Mouse (Mus musculus) hindbrain, postnatal 0 days (tissue): ENCODE data around the gene Adprhl2. TPM values are rescaled to one million over a fixed set of nuclear protein-coding genes. Genes with fewer than 3 reads are reported as not detected.

ENCODE experiments used
- ATAC-seq: fragments of 200-750 bp; cut with Nextera tagmentation; 2 replicates; pipeline ENCODE4 v1.8.0; 2017; ENCODE audit warnings: mild to moderate bottlenecking, moderate TSS enrichment, moderate library complexity
- DNase-seq: peaks from one replicate; pipeline ENCODE4 v3.0.0-alpha.2; 2015; ENCODE audit warnings: low spot score
- H3K27ac ChIP-seq: fragments of 300-500 bp; sonication (generic); 2 replicates; pipeline ENCODE4 v1.5.1; 2014; ENCODE audit warnings: mild to moderate bottlenecking
- H3K27me3 ChIP-seq: fragments of 300-500 bp; sonication (generic); 2 replicates; pipeline ENCODE4 v1.6.1; 2014; ENCODE audit warnings: low read length, mixed read lengths; ENCODE audit not compliant: insufficient read depth
- H3K36me3 ChIP-seq: fragments of 300-500 bp; sonication (generic); 2 replicates; pipeline ENCODE4 v1.6.1; 2014; ENCODE audit warnings: low read length, mixed read lengths; ENCODE audit not compliant: insufficient read depth
- H3K4me1 ChIP-seq: fragments of 300-500 bp; sonication (generic); 2 replicates; pipeline ENCODE4 v1.6.1; 2014; ENCODE audit warnings: antibody characterized with exemption, low read length, mixed read lengths; ENCODE audit not compliant: insufficient read depth
- H3K4me2 ChIP-seq: fragments of 300-500 bp; sonication (generic); 2 replicates; pipeline ENCODE4 v1.6.1; 2014; ENCODE audit warnings: low read depth, mild to moderate bottlenecking, low read length, moderate library complexity, mixed read lengths
- H3K4me3 ChIP-seq: fragments of 300-500 bp; sonication (generic); 2 replicates; pipeline ENCODE4 v1.5.1; 2014; ENCODE audit warnings: low read length
- H3K9ac ChIP-seq: fragments of 300-500 bp; sonication (generic); replicated peaks from 2 replicates; pipeline ENCODE4 v1.6.1; 2014; ENCODE audit warnings: mild to moderate bottlenecking, low read length, moderate library complexity, mixed read lengths
- H3K9me3 ChIP-seq: fragments of 300-500 bp; sonication (generic); 2 replicates; pipeline ENCODE4 v1.6.1; 2016; ENCODE audit warnings: low read length, mixed read lengths
- CTCF ChIP-seq: IDR thresholded peaks from 2 replicates; pipeline ENCODE4 v1.5.1; 2016; ENCODE audit warnings: antibody characterized with exemption, control low read depth, low read depth
- WGBS: fragments of 180-500 bp; shearing (Covaris S2); extraction: QIAGEN DNeasy Blood & Tissue Kit; methylation state at CpG from one replicate; pipeline ENCODE4 v1.1.7; 2014; 5-methylcytosine and 5-hydroxymethylcytosine counted together
- polyA plus RNA-seq: library from polyadenylated mRNA; unstranded; fragments of >200 nt; fragmentation: Nextera tagmentation; extraction: Ambion mirVana; gene quantifications from 2 replicates; pipeline ENCODE4 v1.2.1, GENCODE M21; 2015
- total RNA-seq: library from RNA; depleted of rRNA; stranded (reverse); fragments of >200 nt; gene quantifications from 2 replicates; pipeline ENCODE4 v1.2.3, GENCODE M21; 2014

Gene Adprhl2
- total and polyA plus RNA-seq, 2 experiments from 2014 or later, result 64.0 to 73.2 TPM

- Histone ChIP-seq H3K4me3 (no peak overlapping the region), H3K4me1 (peaks cover 6% of the 10 kb centered on the region), H3K4me2 (no peak overlapping the region), H3K27me3 (no peaks in the 10 kb centered on the region), H3K9me3 (no peaks in the 10 kb centered on the region), H3K9ac (no peak overlapping the region), H3K27ac (no peak overlapping the region), H3K36me3 (no peaks in the 10 kb centered on the region)
- ATAC-seq (no peak), DNase-seq (no peak)
- peak; percentile 28; the same call in 1 of the 2 replicates for TF ChIP-seq CTCF
- WGBS, result 30% methylated on average over 6 of the region's 6 CpGs
Observed at GRCm38 (mm10) chr4:126326036-126326435, 4.5 kb upstream of the Adprhl2 start.

GRCm38 (mm10) chr4:126325281-126325861, 3.9 kb upstream of the Adprhl2 start, which contains the start of gene Tekt2:
Gene Tekt2 (minus strand): TSS chr4:126325688.
- Histone ChIP-seq H3K27ac (peak within 1 kb of the TSS; percentile 37; the same call in 1 of the 2 replicates), H3K4me1 (peaks cover 8% of the 10 kb centered on the region), H3K36me3 (no peaks in the 10 kb centered on the region), H3K9ac (no peak within 1 kb of the TSS), H3K4me2 (peak within 1 kb of the TSS; percentile 36), H3K27me3 (no peaks in the 10 kb centered on the region), H3K9me3 (no peaks in the 10 kb centered on the region), H3K4me3 (no peak within 1 kb of the TSS)
- DNase-seq (peak; percentile 42), ATAC-seq (no peak)
- no peak for TF ChIP-seq CTCF
- 14% methylated on average over 23 of the region's 23 CpGs for whole genome bisulfite sequencing

- Histone ChIP-seq H3K9ac (no peak overlapping the region), H3K4me1 (peaks cover 13% of the 10 kb centered on the region), H3K4me2 (peak overlapping the region; percentile 36), H3K27me3 (no peaks in the 10 kb centered on the region), H3K9me3 (no peaks in the 10 kb centered on the region), H3K27ac (peak overlapping the region; percentile 3; the same call in 1 of the 2 replicates), H3K36me3 (no peaks in the 10 kb centered on the region), H3K4me3 (no peak overlapping the region)
- 16% methylated on average over 13 of the region's 13 CpGs for WGBS
- no peak for TF ChIP-seq CTCF
- DNase-seq (peak; percentile 41), ATAC-seq (no peak)
Observed at GRCm38 (mm10) chr4:126324861-126325260, 3.4 kb upstream of the Adprhl2 start.

DNA sequence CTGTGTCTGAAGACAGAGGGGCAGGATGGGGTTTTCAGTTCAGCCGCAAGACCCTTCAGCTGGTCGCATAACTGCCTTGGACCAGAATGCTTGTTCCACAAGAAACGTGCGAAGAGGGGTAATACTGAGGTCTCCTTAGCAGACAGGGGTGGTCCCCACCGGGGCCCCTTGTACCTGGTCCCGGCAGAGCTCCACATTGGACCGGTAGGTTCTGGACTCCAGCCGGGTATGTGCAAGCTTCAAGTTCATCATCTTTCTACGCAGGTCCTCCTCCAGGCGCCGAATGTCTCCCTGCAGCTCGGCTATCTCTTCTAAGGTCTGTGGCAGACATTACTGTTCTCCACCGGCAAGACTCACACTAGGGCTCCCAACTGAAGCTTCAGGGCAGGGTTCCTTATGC, 1.1 kb upstream of the Adprhl2 start:
- no peak for DNase-seq
- Histone ChIP-seq H3K4me1 (peaks cover 13% of the 10 kb centered on the region), H3K9ac (no peak overlapping the region), H3K4me2 (no peak overlapping the region), H3K27ac (no peak overlapping the region), H3K27me3 (no peaks in the 10 kb centered on the region), H3K4me3 (no peak overlapping the region), H3K9me3 (no peaks in the 10 kb centered on the region), H3K36me3 (peaks cover 8% of the 10 kb centered on the region)
- no peak for TF ChIP-seq CTCF
- 94% methylated on average over 13 of the region's 13 CpGs for WGBS
- no peak for ATAC-seq

- WGBS, result 53% methylated on average over 28 of the region's 28 CpGs
- Histone ChIP-seq H3K36me3 (peaks cover 12% of the 10 kb centered on the region), H3K9ac (no peak overlapping the region), H3K9me3 (no peaks in the 10 kb centered on the region), H3K4me2 (peak overlapping the region; percentile 69), H3K4me3 (peak overlapping the region; percentile 50), H3K27ac (no peak overlapping the region), H3K4me1 (peaks cover 13% of the 10 kb centered on the region), H3K27me3 (no peaks in the 10 kb centered on the region)
- peak; percentile 38 for ATAC-seq
- no peak for DNase-seq
- TF ChIP-seq CTCF, result no peak
Observed at GRCm38 (mm10) chr4:126321854-126322511, 480 bp upstream of the Adprhl2 start.

- H3K36me3 ChIP-seq, result peaks cover 22% of the 10 kb centered on the region
- ATAC-seq (no peak), DNase-seq (no peak)
- H3K9ac ChIP-seq, result no peak overlapping the region
- H3K27me3 ChIP-seq, result no peaks in the 10 kb centered on the region
- no peaks in the 10 kb centered on the region for H3K9me3 ChIP-seq
- no peak for TF ChIP-seq CTCF
- H3K4me2 ChIP-seq, result no peak overlapping the region
- no peak overlapping the region for H3K4me3 ChIP-seq
- H3K4me1 ChIP-seq, result peaks cover 7% of the 10 kb centered on the region; the same call in 1 of the 2 replicates
- WGBS, result 96% methylated on average over 6 of the region's 6 CpGs
- no peak overlapping the region for H3K27ac ChIP-seq
Observed at GRCm38 (mm10) chr4:126319806-126320205, 1.7 kb downstream of the Adprhl2 start.
